Comparison of ENCODE assay signal across 17 mouse cellular contexts in genomic region chr14:120499601-120500000, GRCm38 (mm10). TPM values are rescaled to one million over a fixed set of nuclear protein-coding genes. Genes with fewer than 3 reads are reported as not detected.
A peak's percentile ranks its signal among the peaks of the same experiment; 100 is the strongest.
DNase-seq lines count a peak whose midpoint lies in the region; ATAC-seq and TF ChIP-seq lines count a peak whose summit lies in the region.
"Had no signal": no experiment of that assay in that cellular context is flagged by ENCODE, and none has a peak within 500 bp of the region (broad histone marks: within the 10 kb centered on the region; RNA-seq: fewer than 3 reads in every experiment).

No protein-coding gene starts in this region.

- no peak overlapping the region for H3K27ac ChIP-seq in heart, embryonic 12.5 days (ENCODE audit: poor library complexity, severe bottlenecking)
- H3K27ac ChIP-seq in left cerebral cortex, adult 2 months: peak overlapping the region; percentile 74
- 0 out of 2 replicates have a peak overlapping the region, but pooled peaks have one; percentile 7 for H3K27ac ChIP-seq in lung, postnatal 0 days (ENCODE audit: low read length)
- H3K27ac ChIP-seq: embryonic facial prominence, embryonic 15.5 days; forebrain, embryonic 10.5 days; hindbrain, embryonic 10.5 days; hindbrain, embryonic 14.5 days had no signal

- ATAC-seq in heart, embryonic 12.5 days (ENCODE audit: insufficient number of reproducible peaks, low FRiP score): no peak
- peak; percentile 10; the same call in 1 of the 2 replicates for ATAC-seq in lung, postnatal 0 days
- ATAC-seq: activated CD4-positive, CD25-positive, alpha-beta regulatory T cell, adult 4 months; forebrain, embryonic 14.5 days; Patski had no signal

- no peaks in the 10 kb centered on the region for H3K27me3 ChIP-seq in heart, embryonic 12.5 days (replicated peaks)
- H3K27me3 ChIP-seq in lung, postnatal 0 days (replicated peaks; ENCODE audit: insufficient read depth, low read length): no peaks in the 10 kb centered on the region
- H3K27me3 ChIP-seq: CH12.LX; embryonic facial prominence, embryonic 15.5 days; Patski had no signal

- H3K4me3 ChIP-seq in heart, embryonic 12.5 days: no peak overlapping the region
- no peak overlapping the region for H3K4me3 ChIP-seq in left cerebral cortex, adult 2 months
- H3K4me3 ChIP-seq in lung, postnatal 0 days (ENCODE audit: low read depth, low read length): no peak overlapping the region
- H3K4me3 ChIP-seq: embryonic facial prominence, embryonic 15.5 days; erythroblast, embryonic 14.5 days; forebrain, embryonic 10.5 days; hindbrain, embryonic 10.5 days had no signal

- no peak for TF ChIP-seq EP300 in lung, postnatal 0 days (IDR thresholded peaks at IDR 0.05)

- no peak for TF ChIP-seq CTCF in left cerebral cortex, adult 2 months (IDR thresholded peaks at IDR 0.05)
- TF ChIP-seq CTCF in lung, postnatal 0 days (IDR thresholded peaks at IDR 0.05): no peak

- no peak overlapping the region for H3K9ac ChIP-seq in heart, embryonic 12.5 days
- H3K9ac ChIP-seq in lung, postnatal 0 days (replicated peaks; ENCODE audit: low read depth): no peak overlapping the region
- H3K9ac ChIP-seq: embryonic facial prominence, embryonic 15.5 days; hindbrain, embryonic 14.5 days had no signal

- DNase-seq in heart, adult 11 months: peak; percentile 87
- DNase-seq in left cerebral cortex, adult 2 months (ENCODE audit: extremely low spot score in 1 of 2, low spot score in 2 of 2): peak in 1 of 2 experiments; percentile 14
- no peak for DNase-seq in left cerebral cortex, adult 8-10 months (ENCODE audit: low spot score in 2 of 2)
- no peak for DNase-seq in lung, postnatal 0 days (ENCODE audit: low spot score)
- DNase-seq in lung, postnatal 14 days: no peak
- DNase-seq: adrenal gland, postnatal 14 days; embryo, embryonic 11 days had no signal

- intact Hi-C loops in left cerebral cortex, adult 2 months (cut with DNase I): no loop called here

- H3K36me3 ChIP-seq in heart, embryonic 12.5 days: peaks cover 11% of the 10 kb centered on the region
- 0 out of 2 replicates have a peak, but pooled peaks cover 8% of the 10 kb centered on the region for H3K36me3 ChIP-seq in lung, postnatal 0 days (ENCODE audit: insufficient read depth, low read length)
- H3K36me3 ChIP-seq: embryonic facial prominence, embryonic 15.5 days had no signal

- H3K4me2 ChIP-seq in heart, embryonic 12.5 days: no peak overlapping the region
- no peak overlapping the region for H3K4me2 ChIP-seq in lung, postnatal 0 days (replicated peaks; ENCODE audit: low read depth, low read length)
- H3K4me2 ChIP-seq: embryonic facial prominence, embryonic 15.5 days; hindbrain, embryonic 14.5 days had no signal

- WGBS in heart, embryonic 12.5 days: 66% methylated on average over 6 of the region's 6 CpGs
- 72% methylated on average over 6 of the region's 6 CpGs for WGBS in lung, postnatal 0 days

- no peaks in the 10 kb centered on the region for H3K9me3 ChIP-seq in heart, embryonic 12.5 days (replicated peaks)
- no peaks in the 10 kb centered on the region for H3K9me3 ChIP-seq in lung, postnatal 0 days (ENCODE audit: low read length)
- H3K9me3 ChIP-seq: embryonic facial prominence, embryonic 15.5 days; forebrain, embryonic 10.5 days; hindbrain, embryonic 10.5 days had no signal

- peaks cover 44% of the 10 kb centered on the region for H3K4me1 ChIP-seq in heart, embryonic 12.5 days (replicated peaks)
- peaks cover 28% of the 10 kb centered on the region; the same call in 1 of the 2 replicates for H3K4me1 ChIP-seq in lung, postnatal 0 days (ENCODE audit: insufficient read depth, low read depth, low read length)

RNA-seq across cellular contexts. Expression of gene Rap2a, which starts 21.4 kb away (rescaled TPM):
- 16.1 and 16.4 TPM in 2 replicates for polyA plus RNA-seq in heart, embryonic 12.5 days (2016; fragmentation: Nextera tagmentation; extraction: Ambion mirVana)
- total RNA-seq in left cerebral cortex, adult 2 months (2021): 10 to 100 TPM; 91.3 to 91.5 TPM
- 10 to 100 TPM; 64.5 to 73.4 (median 67.2) TPM for total RNA-seq in left cerebral cortex, adult 8-10 months (2022)
- 48.4 and 62.8 TPM in 2 replicates for polyA plus RNA-seq in lung, postnatal 0 days (2015; fragmentation: Nextera tagmentation; extraction: Ambion mirVana)
